Mouse (Mus musculus) heart, embryonic 15.5 days (tissue): Measurements from ENCODE around the gene Mlycd. TPM values are rescaled to one million over a fixed set of nuclear protein-coding genes. Genes with fewer than 3 reads are reported as not detected.

Experiments used
- ATAC-seq: fragments of 200-750 bp; cut with Nextera tagmentation; replicated peaks from 2 replicates; pipeline ENCODE4 v1.8.0; 2017; ENCODE audit warnings: low read depth, moderate TSS enrichment; ENCODE audit not compliant: insufficient number of reproducible peaks, insufficient read depth, low FRiP score
- H3K27ac ChIP-seq: fragments of 300-500 bp; sonication (generic); 2 replicates; pipeline ENCODE4 v1.5.1; 2015; ENCODE audit warnings: mild to moderate bottlenecking, inconsistent platforms
- H3K27me3 ChIP-seq: fragments of 300-500 bp; sonication (generic); 2 replicates; pipeline ENCODE4 v1.6.1; 2015; ENCODE audit warnings: inconsistent platforms
- H3K36me3 ChIP-seq: fragments of 300-500 bp; sonication (generic); 2 replicates; pipeline ENCODE4 v1.6.1; 2015; ENCODE audit warnings: mild to moderate bottlenecking, inconsistent platforms
- H3K4me1 ChIP-seq: fragments of 300-500 bp; sonication (generic); replicated peaks from 2 replicates; pipeline ENCODE4 v1.6.1; 2015; ENCODE audit warnings: inconsistent platforms
- H3K4me2 ChIP-seq: fragments of 300-500 bp; sonication (generic); 2 replicates; pipeline ENCODE4 v1.6.1; 2015; ENCODE audit warnings: inconsistent platforms, mild to moderate bottlenecking, moderate library complexity
- H3K4me3 ChIP-seq: fragments of 300-500 bp; sonication (generic); 2 replicates; pipeline ENCODE4 v1.5.1; 2015; ENCODE audit warnings: mild to moderate bottlenecking, inconsistent platforms
- H3K9ac ChIP-seq: fragments of 300-500 bp; sonication (generic); 2 replicates; pipeline ENCODE4 v1.6.1; 2015; ENCODE audit warnings: mild to moderate bottlenecking, inconsistent platforms
- H3K9me3 ChIP-seq: fragments of 300-500 bp; sonication (generic); replicated peaks from 2 replicates; pipeline ENCODE4 v1.6.1; 2016; ENCODE audit warnings: inconsistent platforms
- WGBS: fragments of 180-500 bp; shearing (Covaris S2); methylation state at CpG from one replicate; pipeline ENCODE4 v1.1.7; 2015; ENCODE audit warnings: mixed read lengths; 5-methylcytosine and 5-hydroxymethylcytosine counted together
- polyA plus RNA-seq: library from polyadenylated mRNA; unstranded; fragments of >200 nt; fragmentation: Nextera tagmentation; extraction: Ambion mirVana; gene quantifications from 2 replicates; pipeline ENCODE4 v1.2.1, GENCODE M21; 2015

Mlycd gene
- polyA plus RNA-seq, 1 experiment from 2014 or later, result 19.1 TPM

- no peak overlapping the region for H3K4me3 ChIP-seq
- H3K4me1 ChIP-seq, result peaks cover 11% of the 10 kb centered on the region
- peaks cover 4% of the 10 kb centered on the region; the same call in 1 of the 2 replicates for H3K27me3 ChIP-seq
- H3K9me3 ChIP-seq, result no peaks in the 10 kb centered on the region
- no peak overlapping the region for H3K9ac ChIP-seq
- no peak overlapping the region for H3K4me2 ChIP-seq
- H3K36me3 ChIP-seq, result no peaks in the 10 kb centered on the region
- no peak overlapping the region for H3K27ac ChIP-seq
- 68% methylated on average over 6 of the region's 6 CpGs for WGBS
- ATAC-seq, result no peak
Observed at GRCm38 (mm10) chr8:119434569-119434968, 39.9 kb downstream of the Mlycd start.

GRCm38 (mm10) chr8:119435527-119435926, 40.8 kb downstream of the Mlycd start:
- H3K4me2 ChIP-seq, result no peak overlapping the region
- peaks cover 13% of the 10 kb centered on the region for H3K4me1 ChIP-seq
- no peak overlapping the region for H3K9ac ChIP-seq
- peaks cover 5% of the 10 kb centered on the region; the same call in 1 of the 2 replicates for H3K27me3 ChIP-seq
- ATAC-seq, result no peak
- H3K9me3 ChIP-seq, result no peaks in the 10 kb centered on the region
- H3K4me3 ChIP-seq, result no peak overlapping the region
- no peak overlapping the region for H3K27ac ChIP-seq
- no peaks in the 10 kb centered on the region for H3K36me3 ChIP-seq
- 80% methylated on average over 7 of the region's 7 CpGs for WGBS

- no peak overlapping the region for H3K4me3 ChIP-seq
- H3K27ac ChIP-seq, result no peak overlapping the region; the same call in 1 of the 2 replicates
- ATAC-seq, result no peak
- peaks cover 22% of the 10 kb centered on the region for H3K4me1 ChIP-seq
- H3K9me3 ChIP-seq, result no peaks in the 10 kb centered on the region
- H3K4me2 ChIP-seq, result no peak overlapping the region
- no peaks in the 10 kb centered on the region for H3K36me3 ChIP-seq
- H3K27me3 ChIP-seq, result peaks cover 7% of the 10 kb centered on the region; the same call in 1 of the 2 replicates
- no peak overlapping the region for H3K9ac ChIP-seq
- WGBS, result 81% methylated on average over 10 of the region's 10 CpGs
Observed at GRCm38 (mm10) chr8:119436331-119436730, 41.7 kb downstream of the Mlycd start.

GRCm38 (mm10) chr8:119436933-119437332, 42.3 kb downstream of the Mlycd start:
- 0 out of 2 replicates have a peak overlapping the region, but pooled peaks have one; percentile 11 for H3K4me3 ChIP-seq
- 16% methylated on average over 9 of the region's 9 CpGs for WGBS
- peaks cover 10% of the 10 kb centered on the region; the same call in 1 of the 2 replicates for H3K27me3 ChIP-seq
- no peaks in the 10 kb centered on the region for H3K9me3 ChIP-seq
- H3K36me3 ChIP-seq, result no peaks in the 10 kb centered on the region
- H3K27ac ChIP-seq, result no peak overlapping the region; the same call in 1 of the 2 replicates
- 0 out of 2 replicates have a peak, but pooled peaks have one; percentile 3 for ATAC-seq
- H3K9ac ChIP-seq, result no peak overlapping the region
- H3K4me2 ChIP-seq, result peak overlapping the region; percentile 12; the same call in 1 of the 2 replicates
- H3K4me1 ChIP-seq, result peaks cover 22% of the 10 kb centered on the region

GRCm38 (mm10) chr8:119437506-119437905, 42.8 kb downstream of the Mlycd start:
- no peaks in the 10 kb centered on the region for H3K36me3 ChIP-seq
- H3K9me3 ChIP-seq, result no peaks in the 10 kb centered on the region
- H3K4me3 ChIP-seq, result peak overlapping the region; percentile 11; the same call in 1 of the 2 replicates
- no peak overlapping the region for H3K9ac ChIP-seq
- H3K27me3 ChIP-seq, result peaks cover 12% of the 10 kb centered on the region; the same call in 1 of the 2 replicates
- H3K4me1 ChIP-seq, result peaks cover 22% of the 10 kb centered on the region
- 70% methylated on average over 11 of the region's 11 CpGs for WGBS
- H3K27ac ChIP-seq, result no peak overlapping the region
- H3K4me2 ChIP-seq, result peak overlapping the region; percentile 12; the same call in 1 of the 2 replicates
- ATAC-seq, result no peak

DNA sequence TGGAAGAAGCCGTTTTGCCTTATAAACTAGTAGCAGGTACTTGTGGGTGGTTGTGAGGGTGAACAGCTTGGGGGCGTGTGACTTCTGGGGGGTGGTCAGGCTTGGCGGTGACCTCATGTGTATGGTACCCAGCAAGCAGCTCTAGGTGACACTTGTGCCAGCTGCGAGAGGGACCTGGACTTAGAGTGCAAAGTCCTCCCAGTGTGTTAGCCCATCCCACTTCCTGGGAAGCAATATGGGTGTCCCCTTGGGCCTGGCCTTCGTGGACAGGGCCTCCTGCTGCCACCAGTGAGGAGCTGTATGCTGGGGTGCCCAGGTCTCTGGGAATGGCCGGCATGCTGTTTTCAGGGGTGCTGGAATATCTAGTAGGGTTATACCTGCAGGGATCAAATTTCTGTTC, 44.2 kb downstream of the Mlycd start:
- WGBS, result 83% methylated on average over 6 of the region's 6 CpGs
- H3K4me1 ChIP-seq, result peaks cover 22% of the 10 kb centered on the region
- H3K27me3 ChIP-seq, result peaks cover 12% of the 10 kb centered on the region; the same call in 1 of the 2 replicates
- no peak overlapping the region for H3K27ac ChIP-seq
- ATAC-seq, result no peak
- no peak overlapping the region for H3K4me3 ChIP-seq
- H3K36me3 ChIP-seq, result no peaks in the 10 kb centered on the region
- no peak overlapping the region for H3K4me2 ChIP-seq
- H3K9me3 ChIP-seq, result no peaks in the 10 kb centered on the region
- no peak overlapping the region for H3K9ac ChIP-seq

GRCm38 (mm10) chr8:119439424-119439823, 44.7 kb downstream of the Mlycd start:
- H3K27me3 ChIP-seq, result peaks cover 16% of the 10 kb centered on the region

DNA sequence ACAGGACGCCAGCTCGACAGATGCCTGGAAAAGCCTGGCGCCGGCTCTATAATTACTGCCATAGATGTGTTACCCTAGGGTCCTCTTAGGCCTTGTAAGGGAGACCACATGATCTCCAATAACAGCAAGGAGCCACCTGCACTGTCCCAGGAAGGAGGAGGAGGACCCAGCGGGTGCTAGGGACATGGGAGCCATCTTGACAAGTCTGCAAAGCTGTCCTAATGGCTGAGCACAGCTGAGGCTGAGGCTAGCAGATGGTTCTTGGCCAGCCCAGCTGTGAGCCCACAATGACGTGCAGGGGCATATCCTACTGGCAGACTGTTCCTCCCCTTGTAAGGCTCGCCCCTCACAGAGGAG, 45.2 kb downstream of the Mlycd start:
- 69% methylated on average over 7 of the region's 7 CpGs for WGBS
- ATAC-seq, result no peak
- H3K36me3 ChIP-seq, result no peaks in the 10 kb centered on the region
- H3K4me3 ChIP-seq, result no peak overlapping the region
- H3K27me3 ChIP-seq, result peaks cover 20% of the 10 kb centered on the region
- peaks cover 22% of the 10 kb centered on the region for H3K4me1 ChIP-seq
- no peak overlapping the region for H3K27ac ChIP-seq
- no peaks in the 10 kb centered on the region for H3K9me3 ChIP-seq
- H3K4me2 ChIP-seq, result no peak overlapping the region
- no peak overlapping the region for H3K9ac ChIP-seq

More at GRCm38 (mm10) chr8:119439424-119439823, 44.7 kb downstream of the Mlycd start:
- H3K9me3 ChIP-seq, result no peaks in the 10 kb centered on the region
- no peaks in the 10 kb centered on the region for H3K36me3 ChIP-seq
- no peak overlapping the region for H3K4me3 ChIP-seq
- ATAC-seq, result no peak
- no peak overlapping the region for H3K9ac ChIP-seq
- H3K4me2 ChIP-seq, result no peak overlapping the region
- no peak overlapping the region for H3K27ac ChIP-seq
- peaks cover 22% of the 10 kb centered on the region for H3K4me1 ChIP-seq
- WGBS, result 93% methylated on average over 2 of the region's 2 CpGs

- no peak overlapping the region for H3K4me3 ChIP-seq
- peak overlapping the region; percentile 41 for H3K4me2 ChIP-seq
- no peaks in the 10 kb centered on the region for H3K36me3 ChIP-seq
- 21% methylated on average over 16 of the region's 16 CpGs for WGBS
- no peak overlapping the region for H3K9ac ChIP-seq
- peaks cover 25% of the 10 kb centered on the region for H3K27me3 ChIP-seq
- 0 out of 2 replicates have a peak, but pooled peaks have one; percentile 32 for ATAC-seq
- H3K4me1 ChIP-seq, result peaks cover 22% of the 10 kb centered on the region
- H3K9me3 ChIP-seq, result no peaks in the 10 kb centered on the region
- H3K27ac ChIP-seq, result peak overlapping the region; percentile 29; the same call in 1 of the 2 replicates
Observed at GRCm38 (mm10) chr8:119440250-119440951, 45.7 kb downstream of the Mlycd start.

DNA sequence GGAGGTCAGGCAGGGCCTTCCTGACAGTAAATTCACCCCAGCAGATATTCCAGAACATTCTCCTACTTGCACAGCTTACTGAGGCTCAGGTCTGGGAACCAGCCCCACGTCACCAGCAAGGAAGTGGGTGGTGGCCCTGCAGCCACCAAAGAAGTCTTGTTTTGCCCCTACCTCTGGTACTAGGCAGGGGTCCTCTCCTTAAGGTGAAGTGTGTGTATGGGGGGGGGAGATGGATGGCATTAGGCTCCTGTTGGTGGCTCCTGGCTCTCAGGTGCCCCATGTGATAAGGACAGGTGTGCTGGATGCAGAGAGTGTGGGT, 46.2 kb downstream of the Mlycd start:
- 52% methylated on average over 1 of the region's 1 CpGs for WGBS
- Histone ChIP-seq H3K27me3 (peaks cover 31% of the 10 kb centered on the region), H3K9ac (no peak overlapping the region), H3K9me3 (no peaks in the 10 kb centered on the region), H3K4me3 (no peak overlapping the region), H3K36me3 (no peaks in the 10 kb centered on the region), H3K4me1 (peaks cover 22% of the 10 kb centered on the region), H3K4me2 (peak overlapping the region; percentile 41), H3K27ac (no peak overlapping the region)
- no peak for ATAC-seq

- Histone ChIP-seq H3K9ac (no peak overlapping the region), H3K4me3 (no peak overlapping the region), H3K4me1 (peaks cover 25% of the 10 kb centered on the region), H3K27ac (no peak overlapping the region), H3K27me3 (peaks cover 41% of the 10 kb centered on the region), H3K36me3 (no peaks in the 10 kb centered on the region), H3K9me3 (no peaks in the 10 kb centered on the region), H3K4me2 (no peak overlapping the region)
- 59% methylated on average over 5 of the region's 5 CpGs for WGBS
- no peak for ATAC-seq
Observed at GRCm38 (mm10) chr8:119442013-119442412, 47.3 kb downstream of the Mlycd start.

DNA sequence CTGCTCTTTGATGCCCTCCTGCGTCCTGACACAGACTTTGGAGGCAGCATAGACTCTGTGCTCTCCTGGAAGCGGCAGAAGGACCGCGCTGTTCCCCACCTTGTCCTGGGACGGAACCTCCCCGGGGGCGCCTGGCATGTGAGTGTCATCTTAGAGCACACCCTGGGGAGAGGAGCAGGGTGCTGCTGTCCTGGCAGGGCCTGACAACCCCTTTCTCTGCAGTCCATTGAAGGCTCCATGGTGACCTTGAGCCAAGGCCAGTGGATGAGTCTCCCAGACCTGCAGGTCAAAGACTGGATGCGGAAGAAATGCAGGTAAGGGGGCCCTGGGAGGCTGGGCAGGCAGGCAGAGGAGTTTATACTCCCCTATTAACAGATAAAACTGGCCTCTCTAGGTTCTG, 48.3 kb downstream of the Mlycd start:
- Histone ChIP-seq H3K36me3 (no peaks in the 10 kb centered on the region), H3K4me1 (peaks cover 27% of the 10 kb centered on the region), H3K4me3 (no peak overlapping the region), H3K27me3 (peaks cover 50% of the 10 kb centered on the region), H3K27ac (no peak overlapping the region), H3K9ac (no peak overlapping the region), H3K4me2 (no peak overlapping the region), H3K9me3 (no peaks in the 10 kb centered on the region)
- WGBS, result 93% methylated on average over 8 of the region's 8 CpGs
- no peak for ATAC-seq
